Mouse (Mus musculus): ENCODE measurements around the gene Tmem167b. TPM values are rescaled to one million over a fixed set of nuclear protein-coding genes. Genes with fewer than 3 reads are reported as not detected.
A peak's percentile ranks its signal among the peaks of the same experiment; 100 is the strongest.

Tmem167b gene
- polyA plus RNA-seq, 1 experiment from 2014 or later, result 51.8 TPM

DNA sequence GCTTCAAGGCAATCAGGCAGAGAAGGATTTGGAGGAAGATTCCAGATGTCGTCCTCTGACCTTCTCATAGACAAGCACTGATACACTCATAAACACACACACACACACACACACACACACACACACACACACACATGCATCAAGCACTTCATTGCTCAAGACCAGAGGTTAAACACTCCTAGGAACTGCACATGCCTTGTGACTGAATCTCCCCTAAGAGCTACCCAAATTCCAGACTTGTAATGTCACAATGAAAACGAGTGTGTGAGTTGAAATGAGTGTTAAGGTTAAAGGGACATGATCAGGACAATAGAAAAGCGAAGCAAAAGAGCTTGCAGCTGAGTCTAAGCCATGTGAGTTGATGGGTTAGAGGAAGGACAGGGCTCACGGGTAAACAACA is 44.0 kb downstream of the Tmem167b start:
- Histone ChIP-seq H3K4me1 (replicated peaks; ENCODE audit: control insufficient read depth, insufficient read depth, low read length) (0 out of 2 replicates have a peak, but pooled peaks cover 3% of the 10 kb centered on the region), H3K9me3 (ENCODE audit: control insufficient read depth, low read length) (no peaks in the 10 kb centered on the region), H3K36me3 (replicated peaks; ENCODE audit: control insufficient read depth, insufficient read depth) (no peaks in the 10 kb centered on the region), H3K4me3 (replicated peaks; ENCODE audit: low read length) (no peak overlapping the region), H3K27ac (no peak overlapping the region), H3K9ac (no peak overlapping the region), H3K27me3 (ENCODE audit: control insufficient read depth, insufficient read depth, low read length) (no peaks in the 10 kb centered on the region), H3K4me2 (replicated peaks) (no peak overlapping the region)
- WGBS, result 54% methylated on average over 4 of the region's 4 CpGs
- no peak for DNase-seq (ENCODE audit: low spot score)
- ATAC-seq (ENCODE audit: low FRiP score), result no peak

DNA sequence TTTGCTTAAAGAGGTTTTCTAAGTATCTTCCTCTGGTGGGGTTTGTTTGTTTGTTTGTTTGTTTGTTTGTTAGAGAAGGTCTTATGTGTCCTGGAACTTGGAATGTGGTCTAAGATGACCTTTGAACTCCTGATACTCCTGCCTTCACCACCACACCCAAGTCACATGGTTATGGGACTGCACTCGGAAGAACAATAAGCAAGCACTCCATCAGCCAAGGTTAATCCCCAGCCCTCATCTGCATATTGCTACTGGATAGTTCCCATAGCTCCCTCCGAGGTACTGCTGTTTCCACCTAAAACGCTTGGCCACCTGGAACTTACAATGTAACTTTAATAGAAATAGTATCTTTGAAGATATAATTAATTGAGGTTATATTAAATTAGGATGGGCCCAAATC is 48.8 kb downstream of the Tmem167b start:
- H3K27me3 ChIP-seq (ENCODE audit: control insufficient read depth, insufficient read depth, low read length), result no peaks in the 10 kb centered on the region

DNA sequence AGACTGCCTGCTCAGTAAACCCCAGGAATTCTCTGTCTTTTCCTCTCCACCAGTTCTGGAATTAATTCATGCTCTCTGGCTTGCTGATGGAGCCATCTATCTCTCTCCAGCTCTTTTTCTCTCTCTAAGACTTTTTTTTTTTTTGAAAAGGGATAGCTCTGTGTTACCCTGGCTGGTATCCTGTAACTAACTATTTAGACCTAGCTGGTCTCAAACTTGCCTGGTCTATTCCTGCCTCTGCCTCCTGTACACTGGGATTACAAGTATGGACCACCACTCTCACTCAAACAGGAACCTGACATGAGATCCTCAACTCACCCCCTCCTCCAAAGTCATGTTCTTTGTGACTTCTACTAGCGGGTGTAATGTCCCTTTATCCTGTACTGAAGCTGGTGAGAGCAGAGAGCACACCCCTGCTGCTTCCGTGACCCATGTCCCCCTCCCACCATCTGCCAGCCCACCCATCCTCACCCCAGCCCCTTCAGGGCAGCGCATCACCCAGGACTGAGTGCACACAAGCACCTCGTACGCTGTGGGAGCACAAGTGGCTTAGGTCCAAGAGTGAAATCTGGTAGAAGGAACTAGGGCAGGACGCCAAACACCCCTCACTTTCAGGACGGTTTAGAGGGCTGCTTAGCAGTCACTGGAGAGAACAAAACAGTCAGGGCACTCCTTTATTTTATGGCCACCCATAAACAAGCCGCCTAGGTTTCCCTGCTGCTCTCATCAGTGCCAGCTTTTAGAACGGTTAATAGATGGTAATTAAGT is 51.4 kb downstream of the Tmem167b start:
- peaks cover 16% of the 10 kb centered on the region for H3K4me1 ChIP-seq (replicated peaks; ENCODE audit: control insufficient read depth, insufficient read depth, low read length)
- H3K9me3 ChIP-seq (ENCODE audit: control insufficient read depth, low read length), result no peaks in the 10 kb centered on the region
- no peaks in the 10 kb centered on the region for H3K27me3 ChIP-seq (ENCODE audit: control insufficient read depth, insufficient read depth, low read length)
- no peak overlapping the region for H3K9ac ChIP-seq
- ATAC-seq (ENCODE audit: low FRiP score) (peak; percentile 65), DNase-seq (ENCODE audit: low spot score) (peak; percentile 74)
- WGBS, result 9% methylated on average over 9 of the region's 9 CpGs
- H3K27ac ChIP-seq, result peak overlapping the region; percentile 69
- no peak overlapping the region for H3K4me2 ChIP-seq (replicated peaks)
- H3K36me3 ChIP-seq (replicated peaks; ENCODE audit: control insufficient read depth, insufficient read depth), result no peaks in the 10 kb centered on the region
- no peak overlapping the region for H3K4me3 ChIP-seq (replicated peaks; ENCODE audit: low read length)

More for the DNA sequence above, 48.8 kb downstream of the Tmem167b start:
- DNase-seq (ENCODE audit: low spot score) (no peak), ATAC-seq (ENCODE audit: low FRiP score) (no peak)
- H3K9ac ChIP-seq, result no peak overlapping the region
- WGBS, result 64% methylated on average over 3 of the region's 3 CpGs
- no peaks in the 10 kb centered on the region for H3K36me3 ChIP-seq (replicated peaks; ENCODE audit: control insufficient read depth, insufficient read depth)
- no peaks in the 10 kb centered on the region for H3K9me3 ChIP-seq (ENCODE audit: control insufficient read depth, low read length)
- H3K27ac ChIP-seq, result no peak overlapping the region
- no peak overlapping the region for H3K4me3 ChIP-seq (replicated peaks; ENCODE audit: low read length)
- H3K4me1 ChIP-seq (replicated peaks; ENCODE audit: control insufficient read depth, insufficient read depth, low read length), result peaks cover 16% of the 10 kb centered on the region
- no peak overlapping the region for H3K4me2 ChIP-seq (replicated peaks)

DNA sequence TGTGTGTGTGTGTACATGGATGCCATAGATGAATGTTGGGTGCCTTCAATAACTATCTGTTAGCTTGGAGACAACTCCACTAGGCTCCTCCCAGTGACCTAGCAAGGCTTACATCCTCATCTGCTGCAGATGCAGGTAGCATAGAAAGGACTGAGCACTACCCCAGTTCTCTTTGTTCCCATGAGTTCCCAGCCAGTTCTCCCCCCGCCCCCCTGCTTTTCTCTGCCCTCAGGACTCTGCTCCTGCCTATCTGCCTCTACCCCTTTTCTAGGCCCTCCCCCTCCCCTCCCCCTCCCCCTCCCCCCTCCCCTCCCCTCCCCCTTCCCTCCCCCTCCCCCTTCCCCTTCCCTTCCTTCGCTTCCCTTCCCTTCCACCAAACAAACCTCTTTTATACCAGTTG is 52.1 kb downstream of the Tmem167b start:
- no peak for ATAC-seq (ENCODE audit: low FRiP score)
- H3K9me3 ChIP-seq (ENCODE audit: control insufficient read depth, low read length), result no peaks in the 10 kb centered on the region

DNA sequence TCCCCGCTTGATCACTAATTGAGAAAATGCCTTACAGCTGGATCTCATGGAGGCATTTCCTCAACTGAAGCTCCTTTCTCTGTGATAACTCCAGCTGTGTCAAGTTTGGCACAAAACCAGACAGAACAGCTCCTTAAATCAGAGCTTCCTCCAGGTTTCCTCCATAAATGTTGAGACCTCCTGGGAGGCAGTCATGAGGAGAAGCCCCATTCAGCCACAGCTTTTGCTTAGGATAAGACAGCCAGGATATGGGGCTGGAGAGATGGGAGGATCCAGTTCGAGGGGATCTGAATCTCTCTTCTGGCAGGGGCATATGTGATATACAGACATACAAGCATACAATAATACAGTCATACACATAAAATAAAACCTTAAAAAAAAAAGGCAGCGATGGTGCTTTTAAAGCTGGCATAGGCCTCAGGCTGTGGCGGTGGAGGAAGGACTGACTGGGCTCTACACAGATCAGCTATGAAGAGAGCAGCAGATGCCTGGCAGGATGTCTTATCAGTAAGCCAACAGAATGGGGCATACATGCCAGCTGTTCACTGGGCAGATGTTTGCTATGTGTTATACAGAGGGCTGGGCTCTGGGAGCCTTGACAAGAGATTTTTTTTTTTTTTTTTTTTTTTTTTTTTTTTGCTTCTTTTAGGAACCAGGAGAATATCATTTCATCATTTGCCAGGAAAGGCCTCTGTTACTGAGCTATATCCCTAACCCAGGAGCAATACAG is 53.4 kb downstream of the Tmem167b start:
- no peaks in the 10 kb centered on the region for H3K36me3 ChIP-seq (replicated peaks; ENCODE audit: control insufficient read depth, insufficient read depth)
- H3K4me2 ChIP-seq (replicated peaks), result no peak overlapping the region
- no peak overlapping the region for H3K4me3 ChIP-seq (replicated peaks; ENCODE audit: low read length)
- ATAC-seq (ENCODE audit: low FRiP score) (no peak), DNase-seq (ENCODE audit: low spot score) (no peak)
- peaks cover 16% of the 10 kb centered on the region for H3K4me1 ChIP-seq (replicated peaks; ENCODE audit: control insufficient read depth, insufficient read depth, low read length)
- 78% methylated on average over 4 of the region's 4 CpGs for WGBS
- peak overlapping the region; percentile 6; the same call in 1 of the 2 replicates for H3K27ac ChIP-seq
- no peaks in the 10 kb centered on the region for H3K9me3 ChIP-seq (ENCODE audit: control insufficient read depth, low read length)
- no peaks in the 10 kb centered on the region for H3K27me3 ChIP-seq (ENCODE audit: control insufficient read depth, insufficient read depth, low read length)
- H3K9ac ChIP-seq, result no peak overlapping the region

More for the DNA sequence above, 52.1 kb downstream of the Tmem167b start:
- peak overlapping the region; percentile 69; the same call in 1 of the 2 replicates for H3K27ac ChIP-seq
- no peak overlapping the region for H3K4me2 ChIP-seq (replicated peaks)
- H3K4me3 ChIP-seq (replicated peaks; ENCODE audit: low read length), result no peak overlapping the region
- H3K4me1 ChIP-seq (replicated peaks; ENCODE audit: control insufficient read depth, insufficient read depth, low read length), result peaks cover 16% of the 10 kb centered on the region
- no peak for DNase-seq (ENCODE audit: low spot score)
- H3K36me3 ChIP-seq (replicated peaks; ENCODE audit: control insufficient read depth, insufficient read depth), result no peaks in the 10 kb centered on the region
- H3K9ac ChIP-seq, result no peak overlapping the region
- no peaks in the 10 kb centered on the region for H3K27me3 ChIP-seq (ENCODE audit: control insufficient read depth, insufficient read depth, low read length)
- WGBS, result 33% methylated on average over 1 of the region's 2 CpGs

Small RNA genes lying within 50 kb of the gene (microRNA-seq; reads per million reads assigned to microRNA genes)
- not detected for gene Gm22860

Other genes starting within 250 kb of the Tmem167b start
- 0.16 and 0.31 TPM in 2 replicates for gene Mybphl, start 197.6 kb downstream of the Tmem167b start, polyA plus RNA-seq (2014; fragmentation: Nextera tagmentation; extraction: Ambion mirVana)
- gene Psrc1, start 178.6 kb downstream of the Tmem167b start, polyA plus RNA-seq (2014; fragmentation: Nextera tagmentation; extraction: Ambion mirVana), result 5.6 and 9.6 TPM in 2 replicates
- 39.4 and 49.7 TPM in 2 replicates for gene Celsr2, start 146.9 kb downstream of the Tmem167b start, polyA plus RNA-seq (2014; fragmentation: Nextera tagmentation; extraction: Ambion mirVana)
- 207 and 222 TPM in 2 replicates for gene Sars, start 117.3 kb downstream of the Tmem167b start, polyA plus RNA-seq (2014; fragmentation: Nextera tagmentation; extraction: Ambion mirVana)
- 1.7 and 2.8 TPM in 2 replicates for gene 1700013F07Rik, start 28.3 kb downstream of the Tmem167b start, polyA plus RNA-seq (2014; fragmentation: Nextera tagmentation; extraction: Ambion mirVana)
- 15.4 and 18.3 TPM in 2 replicates for gene 5330417C22Rik, start 25.9 kb downstream of the Tmem167b start, polyA plus RNA-seq (2014; fragmentation: Nextera tagmentation; extraction: Ambion mirVana)
- gene Taf13, start 9.2 kb upstream of the Tmem167b start, polyA plus RNA-seq (2014; fragmentation: Nextera tagmentation; extraction: Ambion mirVana), result 41.0 and 50.6 TPM in 2 replicates
- 105 and 130 TPM in 2 replicates for gene Wdr47, start 28.8 kb upstream of the Tmem167b start, polyA plus RNA-seq (2014; fragmentation: Nextera tagmentation; extraction: Ambion mirVana)
- 40.2 and 42.8 TPM in 2 replicates for gene Clcc1, start 91.4 kb upstream of the Tmem167b start, polyA plus RNA-seq (2014; fragmentation: Nextera tagmentation; extraction: Ambion mirVana)
- 22.7 and 24.2 TPM in 2 replicates for gene Gpsm2, start 159.8 kb upstream of the Tmem167b start, polyA plus RNA-seq (2014; fragmentation: Nextera tagmentation; extraction: Ambion mirVana)
- gene Aknad1, start 177.2 kb upstream of the Tmem167b start, polyA plus RNA-seq (2014; fragmentation: Nextera tagmentation; extraction: Ambion mirVana), result not detected in 2 replicates

All from hindbrain, embryonic 14.5 days (tissue).